Mouse (Mus musculus) neural tube, embryonic 12.5 days (tissue): Measurements from ENCODE around the gene Mlycd. TPM values are rescaled to one million over a fixed set of nuclear protein-coding genes. Genes with fewer than 3 reads are reported as not detected.

Experiments
- ATAC-seq: fragments of 200-750 bp; cut with Nextera tagmentation; 2 replicates; pipeline ENCODE4 v1.8.0; 2017; ENCODE audit warnings: low read depth, mild to moderate bottlenecking, moderate TSS enrichment, moderate library complexity; ENCODE audit not compliant: low FRiP score
- H3K27ac ChIP-seq: fragments of 300-500 bp; sonication (generic); 2 replicates; pipeline ENCODE4 v1.5.1; 2016
- H3K27me3 ChIP-seq: fragments of 300-500 bp; sonication (generic); replicated peaks from 2 replicates; pipeline ENCODE4 v1.6.1; 2016; ENCODE audit warnings: mild to moderate bottlenecking
- H3K36me3 ChIP-seq: fragments of 300-500 bp; sonication (generic); 2 replicates; pipeline ENCODE4 v1.6.1; 2016; ENCODE audit warnings: mild to moderate bottlenecking
- H3K4me1 ChIP-seq: fragments of 300-500 bp; sonication (generic); 2 replicates; pipeline ENCODE4 v1.6.1; 2016
- H3K4me2 ChIP-seq: fragments of 300-500 bp; sonication (generic); replicated peaks from 2 replicates; pipeline ENCODE4 v1.6.1; 2016; ENCODE audit warnings: mild to moderate bottlenecking
- H3K4me3 ChIP-seq: fragments of 300-500 bp; sonication (generic); 2 replicates; pipeline ENCODE4 v1.5.1; 2016
- H3K9ac ChIP-seq: fragments of 300-500 bp; sonication (generic); 2 replicates; pipeline ENCODE4 v1.6.1; 2016; ENCODE audit warnings: mild to moderate bottlenecking
- H3K9me3 ChIP-seq: fragments of 300-500 bp; sonication (generic); 2 replicates; pipeline ENCODE4 v1.6.1; 2016; ENCODE audit warnings: mild to moderate bottlenecking
- WGBS: fragments of 180-500 bp; shearing (Covaris S2); methylation state at CpG from one replicate; pipeline ENCODE4 v1.1.7; 2016; 5-methylcytosine and 5-hydroxymethylcytosine counted together
- polyA plus RNA-seq: library from polyadenylated mRNA; unstranded; fragments of >200 nt; fragmentation: Nextera tagmentation; extraction: Ambion mirVana; gene quantifications from 2 replicates; pipeline ENCODE4 v1.2.1, GENCODE M21; 2016

Mlycd gene
- polyA plus RNA-seq, 1 experiment from 2014 or later, result 15.1 TPM

GRCm38 (mm10) chr8:119437506-119437905 lies 42.8 kb downstream of the Mlycd start:
- Histone ChIP-seq H3K4me3 (no peak overlapping the region), H3K27ac (no peak overlapping the region), H3K9ac (no peak overlapping the region), H3K36me3 (no peaks in the 10 kb centered on the region), H3K4me1 (peaks cover 12% of the 10 kb centered on the region; the same call in 1 of the 2 replicates), H3K27me3 (no peaks in the 10 kb centered on the region), H3K4me2 (no peak overlapping the region), H3K9me3 (no peaks in the 10 kb centered on the region)
- WGBS, result 77% methylated on average over 11 of the region's 11 CpGs
- ATAC-seq, result no peak

GRCm38 (mm10) chr8:119438876-119439275 lies 44.2 kb downstream of the Mlycd start:
- H3K27ac ChIP-seq, result no peak overlapping the region
- no peak overlapping the region for H3K4me2 ChIP-seq
- no peaks in the 10 kb centered on the region for H3K36me3 ChIP-seq
- H3K27me3 ChIP-seq, result no peaks in the 10 kb centered on the region
- H3K9ac ChIP-seq, result no peak overlapping the region
- no peak for ATAC-seq
- 80% methylated on average over 6 of the region's 6 CpGs for WGBS
- H3K4me3 ChIP-seq, result no peak overlapping the region
- H3K4me1 ChIP-seq, result peaks cover 12% of the 10 kb centered on the region; the same call in 1 of the 2 replicates
- no peaks in the 10 kb centered on the region for H3K9me3 ChIP-seq

- Histone ChIP-seq H3K36me3 (no peaks in the 10 kb centered on the region), H3K4me3 (no peak overlapping the region), H3K9ac (no peak overlapping the region), H3K4me2 (no peak overlapping the region), H3K4me1 (peaks cover 12% of the 10 kb centered on the region; the same call in 1 of the 2 replicates), H3K27me3 (no peaks in the 10 kb centered on the region), H3K27ac (no peak overlapping the region), H3K9me3 (no peaks in the 10 kb centered on the region)
- 88% methylated on average over 2 of the region's 2 CpGs for WGBS
- ATAC-seq, result no peak
Measured at GRCm38 (mm10) chr8:119439424-119439823, 44.7 kb downstream of the Mlycd start.

GRCm38 (mm10) chr8:119439893-119440249 lies 45.2 kb downstream of the Mlycd start:
- no peak overlapping the region for H3K9ac ChIP-seq
- H3K27me3 ChIP-seq, result no peaks in the 10 kb centered on the region
- no peak overlapping the region for H3K4me2 ChIP-seq
- no peak overlapping the region for H3K27ac ChIP-seq
- H3K36me3 ChIP-seq, result no peaks in the 10 kb centered on the region
- no peak overlapping the region for H3K4me3 ChIP-seq
- H3K9me3 ChIP-seq, result no peaks in the 10 kb centered on the region
- WGBS, result 45% methylated on average over 7 of the region's 7 CpGs
- peaks cover 12% of the 10 kb centered on the region; the same call in 1 of the 2 replicates for H3K4me1 ChIP-seq
- peak; percentile 49; the same call in 1 of the 2 replicates for ATAC-seq

GRCm38 (mm10) chr8:119440250-119440951 lies 45.7 kb downstream of the Mlycd start:
- no peak for ATAC-seq
- Histone ChIP-seq H3K4me3 (no peak overlapping the region), H3K4me2 (peak overlapping the region; percentile 30; the same call in 1 of the 2 replicates), H3K27me3 (no peaks in the 10 kb centered on the region), H3K9ac (no peak overlapping the region), H3K36me3 (no peaks in the 10 kb centered on the region), H3K9me3 (no peaks in the 10 kb centered on the region), H3K4me1 (peaks cover 12% of the 10 kb centered on the region; the same call in 1 of the 2 replicates), H3K27ac (no peak overlapping the region)
- WGBS, result 12% methylated on average over 16 of the region's 16 CpGs

- peaks cover 12% of the 10 kb centered on the region; the same call in 1 of the 2 replicates for H3K4me1 ChIP-seq
- H3K4me2 ChIP-seq, result peak overlapping the region; percentile 30; the same call in 1 of the 2 replicates
- H3K36me3 ChIP-seq, result no peaks in the 10 kb centered on the region
- no peak overlapping the region for H3K9ac ChIP-seq
- no peak overlapping the region for H3K27ac ChIP-seq
- no peaks in the 10 kb centered on the region for H3K9me3 ChIP-seq
- WGBS, result 45% methylated on average over 1 of the region's 1 CpGs
- peaks cover 3% of the 10 kb centered on the region; the same call in 1 of the 2 replicates for H3K27me3 ChIP-seq
- no peak for ATAC-seq
- no peak overlapping the region for H3K4me3 ChIP-seq
Measured at GRCm38 (mm10) chr8:119440952-119441270, 46.2 kb downstream of the Mlycd start.

GRCm38 (mm10) chr8:119442013-119442412 lies 47.3 kb downstream of the Mlycd start:
- peaks cover 4% of the 10 kb centered on the region; the same call in 1 of the 2 replicates for H3K27me3 ChIP-seq
- H3K27ac ChIP-seq, result no peak overlapping the region
- H3K9me3 ChIP-seq, result no peaks in the 10 kb centered on the region
- H3K4me3 ChIP-seq, result no peak overlapping the region
- H3K36me3 ChIP-seq, result no peaks in the 10 kb centered on the region
- 73% methylated on average over 5 of the region's 5 CpGs for WGBS
- H3K4me1 ChIP-seq, result peaks cover 12% of the 10 kb centered on the region; the same call in 1 of the 2 replicates
- no peak for ATAC-seq
- H3K9ac ChIP-seq, result no peak overlapping the region
- no peak overlapping the region for H3K4me2 ChIP-seq

GRCm38 (mm10) chr8:119442970-119443369 lies 48.3 kb downstream of the Mlycd start:
- H3K27ac ChIP-seq, result no peak overlapping the region
- no peaks in the 10 kb centered on the region for H3K36me3 ChIP-seq
- no peak overlapping the region for H3K4me2 ChIP-seq
- 92% methylated on average over 8 of the region's 8 CpGs for WGBS
- H3K9me3 ChIP-seq, result no peaks in the 10 kb centered on the region
- no peak overlapping the region for H3K4me3 ChIP-seq
- H3K4me1 ChIP-seq, result peaks cover 14% of the 10 kb centered on the region
- no peak overlapping the region for H3K9ac ChIP-seq
- H3K27me3 ChIP-seq, result peaks cover 9% of the 10 kb centered on the region; the same call in 1 of the 2 replicates
- no peak for ATAC-seq

GRCm38 (mm10) chr8:119446211-119446989 lies 51.7 kb downstream of the Mlycd start, which contains the start of gene Necab2:
Gene Necab2 (plus strand): TSS chr8:119446719.
- Histone ChIP-seq H3K27me3 (peaks cover 27% of the 10 kb centered on the region), H3K4me2 (peak within 1 kb of the TSS; percentile 91), H3K9me3 (no peaks in the 10 kb centered on the region), H3K27ac (no peak within 1 kb of the TSS), H3K4me1 (peaks cover 7% of the 10 kb centered on the region), H3K4me3 (peak within 1 kb of the TSS; percentile 73), H3K36me3 (no peaks in the 10 kb centered on the region), H3K9ac (peak within 1 kb of the TSS; percentile 75)
- WGBS, result 2% methylated on average over 36 of the region's 52 CpGs
- peak; percentile 75 for ATAC-seq

- peak overlapping the region; percentile 75 for H3K9ac ChIP-seq
- WGBS, result under 1% methylated on average over 46 of the region's 80 CpGs
- no peak overlapping the region for H3K27ac ChIP-seq
- peaks cover 7% of the 10 kb centered on the region for H3K4me1 ChIP-seq
- H3K4me3 ChIP-seq, result peak overlapping the region; percentile 73
- peak; percentile 55 for ATAC-seq
- peaks cover 27% of the 10 kb centered on the region for H3K27me3 ChIP-seq
- peak overlapping the region; percentile 91 for H3K4me2 ChIP-seq
- H3K9me3 ChIP-seq, result no peaks in the 10 kb centered on the region
- H3K36me3 ChIP-seq, result no peaks in the 10 kb centered on the region
Measured at GRCm38 (mm10) chr8:119446990-119447780, 52.5 kb downstream of the Mlycd start.

- no peak for ATAC-seq
- Histone ChIP-seq H3K4me1 (peaks cover 7% of the 10 kb centered on the region), H3K9me3 (no peaks in the 10 kb centered on the region), H3K27me3 (peaks cover 27% of the 10 kb centered on the region), H3K4me2 (peak overlapping the region; percentile 91), H3K9ac (peak overlapping the region; percentile 73), H3K36me3 (no peaks in the 10 kb centered on the region), H3K27ac (no peak overlapping the region), H3K4me3 (peak overlapping the region; percentile 73)
- WGBS, result 2% methylated on average over 16 of the region's 17 CpGs
Measured at GRCm38 (mm10) chr8:119447781-119448170, 53.1 kb downstream of the Mlycd start.

GRCm38 (mm10) chr8:119449627-119450026 lies 54.9 kb downstream of the Mlycd start:
- WGBS, result 81% methylated on average over 12 of the region's 12 CpGs
- H3K4me2 ChIP-seq, result no peak overlapping the region
- H3K9me3 ChIP-seq, result no peaks in the 10 kb centered on the region
- no peak overlapping the region for H3K9ac ChIP-seq
- H3K4me3 ChIP-seq, result no peak overlapping the region
- no peaks in the 10 kb centered on the region for H3K36me3 ChIP-seq
- ATAC-seq, result no peak
- H3K4me1 ChIP-seq, result peaks cover 7% of the 10 kb centered on the region
- H3K27ac ChIP-seq, result no peak overlapping the region
- peaks cover 27% of the 10 kb centered on the region for H3K27me3 ChIP-seq
